Mouse (Mus musculus): ENCODE data around the gene Olfr194.
"Not testable (repeated sequence)": the region's sequence is repeated elsewhere in the genome, so short reads cannot be mapped to it uniquely, and the experiment has no call there.

Gene Olfr194

DNA sequence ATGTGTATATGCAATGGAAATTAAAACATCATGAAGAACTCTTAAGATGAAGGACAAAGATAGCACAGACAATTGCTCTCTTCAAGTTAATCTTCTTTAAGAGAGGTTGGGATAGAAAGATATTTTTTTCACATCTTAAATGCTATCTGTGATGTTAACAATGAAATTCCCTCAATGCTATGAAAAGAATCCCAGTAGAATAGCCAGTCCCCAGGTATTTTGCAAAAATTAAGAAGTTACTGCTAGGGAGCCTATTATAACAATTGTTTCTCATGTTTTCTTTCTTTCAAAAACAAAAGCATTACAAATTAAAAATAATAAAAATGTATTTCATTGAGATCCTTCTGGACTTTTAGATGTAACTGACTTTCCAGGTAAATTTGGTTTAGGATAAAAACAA is at the start of gene Olfr194:
TSS of gene Olfr194 (minus strand) at position 101 of the 400 bp plus-strand sequence.
- DNase-seq (ENCODE audit: low spot score) = no peak

DNA sequence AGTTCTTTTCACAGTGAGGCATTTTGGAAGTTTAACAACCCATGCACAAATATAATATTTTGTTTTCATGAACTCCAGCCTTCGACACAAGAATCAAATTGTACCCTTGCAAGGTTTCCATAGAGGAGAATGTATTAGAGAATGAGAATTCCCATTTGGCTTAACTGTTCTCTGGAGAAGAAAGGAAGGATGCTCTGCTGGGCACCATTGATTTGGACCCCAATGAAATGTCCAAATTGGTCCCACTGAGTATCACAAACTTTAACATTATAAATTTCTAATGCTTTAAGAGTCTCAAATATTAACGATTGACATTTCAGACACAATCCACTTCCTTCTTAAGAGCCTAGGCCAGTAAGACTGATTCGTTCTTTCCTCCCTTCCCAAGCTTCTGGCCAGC is 49.5 kb upstream of the Olfr194 start, which contains the start of gene Olfr196:
TSS of gene Olfr196 (minus strand) at position 101 of the 400 bp plus-strand sequence.
- no peak for DNase-seq (ENCODE audit: low spot score)

DNA sequence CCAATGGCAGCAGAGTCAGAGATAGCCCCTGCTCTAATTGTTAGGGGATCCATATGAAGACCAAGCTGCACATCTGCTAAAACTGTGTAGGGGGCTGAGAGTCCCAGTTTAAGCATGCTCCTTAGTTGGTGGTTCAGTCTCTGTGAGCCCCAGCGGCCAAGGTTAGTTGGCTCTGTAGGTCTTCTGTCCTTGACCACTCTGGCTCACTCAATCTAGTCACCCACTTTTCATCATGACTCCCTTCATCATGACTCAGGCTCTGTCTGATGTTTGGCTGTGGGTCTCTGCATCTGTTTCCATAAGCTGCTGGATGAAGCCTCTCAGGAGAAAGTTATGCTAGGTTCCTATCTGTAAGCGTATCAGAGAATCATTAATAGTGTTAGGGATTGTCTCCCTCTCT is 31.1 kb upstream of the Olfr194 start:
- DNase-seq (ENCODE audit: low spot score) = no peak

DNA sequence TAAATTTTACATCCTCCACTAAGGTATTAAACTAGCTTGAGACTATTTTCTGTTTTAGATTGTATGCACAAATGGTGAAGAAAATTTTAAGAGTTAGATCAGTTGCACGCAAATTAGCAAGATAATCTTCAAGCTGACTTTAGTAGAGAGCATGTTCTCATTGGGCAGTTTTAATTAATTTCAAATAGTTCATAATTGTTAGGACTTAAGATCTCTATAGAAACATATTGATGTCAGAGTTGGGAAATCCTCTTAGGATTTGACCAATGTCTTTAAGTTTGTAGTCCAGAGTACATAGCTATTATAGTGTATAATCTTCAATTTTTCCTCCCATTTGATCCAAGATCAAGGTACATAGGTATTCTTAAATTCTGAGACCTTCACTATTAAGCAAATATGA is 25.9 kb upstream of the Olfr194 start, which contains the start of gene Olfr195:
TSS of gene Olfr195 (plus strand) at position 301 of the 400 bp plus-strand sequence.
- DNase-seq (ENCODE audit: low spot score) = no peak

DNA sequence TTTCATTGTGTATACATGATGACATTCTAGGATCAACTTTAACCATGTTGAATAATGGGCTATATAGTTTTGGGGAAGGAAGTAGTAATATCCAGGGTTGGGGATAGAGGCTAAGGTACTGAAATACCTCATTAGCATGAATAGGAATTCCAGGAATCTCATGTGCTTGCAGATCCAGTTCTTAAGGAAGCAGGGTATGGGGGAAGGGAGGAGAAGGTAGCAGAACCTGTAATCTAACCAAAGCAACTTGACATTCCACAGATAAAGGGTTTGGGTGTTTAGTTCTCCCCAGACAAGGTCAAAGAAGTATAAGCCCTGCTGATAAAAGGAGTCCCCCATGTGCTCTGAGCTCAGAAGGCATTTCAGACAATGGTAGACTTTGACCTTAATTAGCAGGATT is 20.2 kb upstream of the Olfr194 start:
- no peak for DNase-seq (ENCODE audit: low spot score)

DNA sequence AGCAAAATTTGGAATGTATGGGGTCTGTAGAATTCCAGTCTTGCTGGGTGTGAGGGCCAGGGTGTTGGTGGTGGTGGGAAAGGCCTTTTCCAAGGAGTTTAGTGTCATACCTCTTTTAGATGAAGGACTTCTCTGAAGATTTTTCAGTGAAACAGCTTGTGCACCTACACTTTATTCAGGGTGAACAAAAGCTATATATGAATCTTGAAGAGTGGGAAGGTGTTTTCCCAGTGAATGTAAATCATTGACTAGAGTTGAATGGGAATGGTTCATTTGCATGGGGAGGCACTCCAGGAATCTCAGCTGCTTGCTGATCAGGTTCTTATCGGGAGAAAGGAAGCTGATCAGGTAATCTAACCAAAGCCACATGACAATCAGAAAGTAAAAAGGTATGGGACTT is 9.9 kb upstream of the Olfr194 start:
- DNase-seq (ENCODE audit: low spot score) = no peak

DNA sequence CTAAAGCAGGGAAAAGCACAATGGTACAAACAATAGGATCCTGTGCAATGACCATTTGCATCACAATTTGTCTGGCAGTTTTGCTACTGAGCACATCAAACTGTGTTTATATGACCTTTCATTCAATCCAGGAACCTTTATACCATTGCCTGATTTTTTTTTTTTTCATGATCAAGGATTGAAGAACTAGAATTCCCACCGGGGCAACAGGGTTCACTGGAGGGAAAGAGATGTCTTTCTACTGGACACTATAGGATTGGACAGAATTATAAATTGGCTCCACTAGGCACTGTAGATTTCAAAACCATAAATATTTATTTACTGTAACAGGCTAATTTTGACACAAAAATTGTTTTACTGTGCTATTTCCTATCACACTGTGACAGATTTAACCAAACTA is 9.1 kb downstream of the Olfr194 start, which contains the start of gene Olfr193:
TSS of gene Olfr193 (minus strand) at position 101 of the 400 bp plus-strand sequence.
- no peak for DNase-seq (ENCODE audit: low spot score)

DNA sequence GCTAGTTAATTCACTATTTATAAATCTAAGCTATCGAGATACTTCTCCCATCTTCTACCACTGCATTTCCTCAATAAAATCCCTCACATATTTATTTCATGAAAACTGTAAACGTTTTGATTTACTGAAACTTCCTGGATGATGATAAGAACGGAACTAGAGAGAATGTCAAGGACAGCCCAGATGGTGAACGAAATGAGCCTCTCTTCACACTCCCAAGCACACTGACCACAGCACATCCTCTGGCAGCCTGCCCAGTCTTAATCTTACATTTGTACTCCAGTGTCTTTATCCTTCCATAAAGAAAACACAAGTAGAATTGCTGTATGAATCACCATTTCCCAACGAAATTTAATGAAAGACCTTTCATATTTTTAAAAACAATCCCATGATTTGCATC is 12.3 kb downstream of the Olfr194 start:
- not testable (repeated sequence) for DNase-seq (ENCODE audit: low spot score)

DNA sequence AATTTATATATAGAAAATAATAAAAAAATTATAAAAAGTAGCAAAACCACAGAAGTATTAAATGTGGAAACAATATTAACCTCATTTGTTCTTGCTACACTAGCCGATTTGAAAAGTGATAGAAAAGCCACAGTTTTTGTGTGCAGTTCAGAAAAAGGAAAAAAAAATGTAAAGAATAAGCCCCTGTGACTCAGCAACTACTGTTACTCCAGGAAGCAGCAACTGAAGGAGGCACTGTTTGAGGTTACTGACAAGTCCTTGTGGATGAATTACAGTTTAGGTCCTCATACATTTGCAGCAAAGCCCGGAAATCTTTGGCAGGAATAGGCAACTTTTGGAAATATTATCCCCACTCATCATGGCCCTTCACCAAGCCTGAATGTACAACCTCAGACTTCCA is 15.6 kb downstream of the Olfr194 start:
- DNase-seq (ENCODE audit: low spot score) = no peak

DNA sequence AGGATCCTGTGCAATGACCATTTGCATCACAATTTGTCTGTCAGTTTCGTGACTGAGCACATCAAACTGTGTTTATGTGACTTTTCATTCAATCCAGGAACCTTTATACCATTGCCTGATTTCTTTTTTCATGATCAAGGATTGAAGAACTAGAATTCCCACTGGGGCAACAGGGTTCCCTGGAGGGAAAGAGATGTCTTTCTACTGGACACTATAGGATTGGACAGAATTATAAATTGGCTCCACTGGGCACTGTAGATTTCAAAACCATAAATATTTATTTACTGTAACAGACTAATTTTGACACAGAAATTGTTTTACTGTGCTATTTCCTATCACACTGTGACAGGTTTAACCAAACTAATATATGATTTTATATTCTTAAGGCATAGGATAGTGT is 31.1 kb downstream of the Olfr194 start, which contains the start of gene Olfr191:
TSS of gene Olfr191 (minus strand) at position 101 of the 400 bp plus-strand sequence.
- DNase-seq (ENCODE audit: low spot score) = not testable (repeated sequence)

DNA sequence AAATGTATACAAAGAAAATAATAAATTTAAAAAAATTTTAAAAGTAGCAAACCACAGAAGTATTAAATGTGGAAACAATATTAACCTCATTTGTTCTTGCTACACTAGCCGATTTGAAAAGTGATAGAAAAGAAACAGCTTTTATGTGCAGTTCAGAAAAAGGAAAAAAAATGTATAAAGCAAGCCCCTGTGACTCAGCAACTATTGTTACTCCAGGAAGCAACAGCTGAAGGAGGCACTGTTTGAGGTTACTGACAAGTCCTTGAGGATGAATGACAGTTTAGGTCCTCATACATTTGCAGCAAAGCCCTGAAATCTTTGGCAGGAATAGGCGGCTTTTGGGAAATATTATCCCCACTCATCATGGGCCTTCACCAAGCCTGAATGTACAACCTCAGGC is 39.8 kb downstream of the Olfr194 start:
- DNase-seq (ENCODE audit: low spot score) = not testable (repeated sequence)

DNA sequence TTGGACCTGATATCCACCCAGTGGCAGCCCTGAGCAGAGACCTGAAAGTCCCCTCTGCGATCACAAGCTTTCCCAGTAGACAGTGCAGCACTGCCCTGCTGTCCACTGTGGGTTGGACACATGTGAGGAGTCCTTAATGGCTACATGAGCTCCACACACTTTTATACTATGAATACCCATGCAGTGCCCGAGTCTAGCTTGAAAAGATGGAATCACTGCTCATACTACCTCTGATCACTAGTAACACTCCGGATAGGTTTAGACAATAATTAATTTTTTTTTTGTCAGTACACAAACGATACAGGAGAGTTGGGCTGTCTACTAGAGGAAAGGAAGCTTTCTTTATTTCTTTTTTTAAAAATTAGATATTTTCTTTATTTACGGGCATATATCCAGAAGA is 43.0 kb downstream of the Olfr194 start, which contains the start of gene Olfr190:
TSS of gene Olfr190 (minus strand) at position 101 of the 400 bp plus-strand sequence.
- no peak for DNase-seq (ENCODE audit: low spot score)

DNA sequence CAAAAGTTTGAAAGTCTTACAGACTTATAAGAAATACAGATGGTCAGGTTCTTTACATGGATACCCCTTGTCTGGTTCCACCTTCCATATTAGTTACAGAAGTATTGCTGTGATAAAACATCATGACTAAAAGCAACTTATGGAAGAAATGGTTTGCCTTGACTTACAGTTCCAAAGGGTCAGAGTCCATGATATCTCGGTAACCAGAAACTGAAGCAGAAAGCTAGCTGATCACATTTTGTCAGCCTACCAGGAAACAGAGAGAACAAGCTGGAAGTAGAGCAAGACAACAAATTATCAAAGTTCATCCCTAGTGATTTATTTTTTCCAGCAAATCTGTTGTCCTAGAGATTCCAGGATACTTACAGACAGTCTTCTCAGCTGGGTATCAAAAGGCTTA is 47.3 kb downstream of the Olfr194 start:
- DNase-seq (ENCODE audit: low spot score) = no peak

DNA sequence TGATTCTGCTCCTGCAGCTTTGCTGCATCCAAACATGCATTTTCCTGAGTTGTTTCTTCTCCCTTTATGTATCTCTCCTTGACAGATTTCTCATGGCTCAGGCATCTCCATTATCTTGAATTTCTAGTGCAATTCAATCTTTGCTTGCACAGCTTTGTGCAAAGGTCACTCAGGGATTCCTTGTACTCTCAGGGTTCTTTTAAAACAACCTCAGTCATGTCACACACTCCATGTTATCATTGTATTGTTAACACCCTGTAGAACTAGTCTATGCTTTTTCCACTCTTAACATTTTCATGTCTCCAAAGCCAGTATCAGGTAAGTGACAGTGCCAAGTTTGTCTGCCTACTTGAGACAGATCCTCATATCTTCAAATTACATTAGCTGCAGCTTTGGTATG is 49.1 kb downstream of the Olfr194 start:
- DNase-seq (ENCODE audit: low spot score) = no peak
